Mouse (Mus musculus): Measurements from ENCODE around the gene Tnpo2.
A peak's percentile ranks its signal among the peaks of the same experiment; 100 is the strongest.

The Tnpo2 gene

GRCm38 (mm10) chr8:85027922-85028321 lies 8.8 kb upstream of the Tnpo2 start:
- DNase-seq, result no peak

- DNase-seq, result peak in 1 of 2 experiments; percentile 30
Measured at GRCm38 (mm10) chr8:85029271-85029670, 7.4 kb upstream of the Tnpo2 start.

GRCm38 (mm10) chr8:85032622-85033311 lies 3.9 kb upstream of the Tnpo2 start:
- DNase-seq, result peak in 1 of 2 experiments; percentile 13

GRCm38 (mm10) chr8:85033867-85034266 lies 2.8 kb upstream of the Tnpo2 start:
- DNase-seq, result peak in 1 of 2 experiments; percentile 23

- peak; percentile 81 to 85 for DNase-seq
Measured at GRCm38 (mm10) chr8:85034764-85035163, 2.0 kb upstream of the Tnpo2 start.

GRCm38 (mm10) chr8:85035165-85035727 lies 1.5 kb upstream of the Tnpo2 start:
- no peak for DNase-seq

GRCm38 (mm10) chr8:85035728-85036310 lies 896 bp upstream of the Tnpo2 start:
- DNase-seq, result peak; percentile 37 to 46

- DNase-seq, result no peak
Measured at GRCm38 (mm10) chr8:85036381-85036717, 366 bp upstream of the Tnpo2 start.

GRCm38 (mm10) chr8:85037366-85037680 lies 608 bp downstream of the Tnpo2 start:
- no peak for DNase-seq

- peak; percentile 61 to 62 for DNase-seq
Measured at GRCm38 (mm10) chr8:85037681-85038531, 1.2 kb downstream of the Tnpo2 start.

- no peak for DNase-seq
Measured at GRCm38 (mm10) chr8:85043619-85044018, 6.9 kb downstream of the Tnpo2 start.

GRCm38 (mm10) chr8:85057367-85057766 lies 20.7 kb downstream of the Tnpo2 start:
- DNase-seq, result no peak

GRCm38 (mm10) chr8:85059879-85060616 lies 23.3 kb downstream of the Tnpo2 start, which contains the start of gene Fbxw9:
Fbxw9 (plus strand) TSS chr8:85060055.
- peak; percentile 88 to 90 for DNase-seq

GRCm38 (mm10) chr8:85062603-85063002 lies 25.9 kb downstream of the Tnpo2 start:
- DNase-seq, result no peak

- DNase-seq, result no peak
Measured at GRCm38 (mm10) chr8:85065213-85065612, 28.5 kb downstream of the Tnpo2 start.

- DNase-seq, result no peak
Measured at GRCm38 (mm10) chr8:85067155-85067554, 30.4 kb downstream of the Tnpo2 start.

GRCm38 (mm10) chr8:85067982-85068381 lies 31.3 kb downstream of the Tnpo2 start, which contains the start of gene Gm5741:
Gm5741 (minus strand) TSS chr8:85067982.
- DNase-seq, result no peak

- no peak for DNase-seq
Measured at GRCm38 (mm10) chr8:85071041-85071440, 34.3 kb downstream of the Tnpo2 start.

GRCm38 (mm10) chr8:85071514-85072281 lies 35.0 kb downstream of the Tnpo2 start, which contains the start of gene Dhps:
Dhps (plus strand) TSS chr8:85071757.
- DNase-seq, result peak; percentile 93

GRCm38 (mm10) chr8:85072364-85072929 lies 35.7 kb downstream of the Tnpo2 start:
- DNase-seq, result no peak

- DNase-seq, result no peak
Measured at GRCm38 (mm10) chr8:85073041-85073612, 36.4 kb downstream of the Tnpo2 start.
